Mouse (Mus musculus): Measurements from ENCODE around the gene Vamp9.

- TF ChIP-seq CTCF (conservative IDR thresholded peaks at IDR 0.05; ENCODE audit: low read length): no peak
- no peak for TF ChIP-seq NANOG (IDR thresholded peaks at IDR 0.05; ENCODE audit: borderline replicate concordance, low read length)
Measured at GRCm38 (mm10) chr5:99877565-99877964, 28.5 kb upstream of the Vamp9 start.
